Mouse (Mus musculus) mature B cell (primary cell): ENCODE results near the gene Npas4.
"Not testable (repeated sequence)": the region's sequence is repeated elsewhere in the genome, so short reads cannot be mapped to it uniquely, and the experiment has no call there.

Experiments
- in situ Hi-C: fragments of 300-500 bp; cut with MboI; formaldehyde crosslinking; loops from 2 replicates; pipeline ENCODE4 v1.14.3; 2019

Npas4 gene

DNA sequence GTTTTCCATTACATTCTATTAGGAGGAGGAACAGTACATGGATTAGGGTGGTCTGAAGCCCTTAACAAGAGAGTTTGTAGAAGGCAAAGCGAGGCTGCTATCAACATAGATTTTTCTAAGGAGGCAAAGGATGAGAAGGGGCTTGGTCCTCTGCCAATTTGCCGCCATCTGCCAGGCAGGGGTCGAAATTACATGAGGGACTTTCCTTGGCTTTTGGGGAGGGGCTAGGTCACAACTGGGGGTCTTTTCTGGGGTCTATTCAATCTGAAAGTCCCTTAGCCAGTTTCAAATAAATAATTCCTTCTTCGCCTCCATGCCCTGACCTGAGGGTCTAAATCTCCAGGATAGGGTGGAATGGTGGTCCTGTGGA, at the start of gene Npas4:
Gene Npas4 (minus strand): TSS at position 61 of the 370 bp plus-strand sequence.
- in situ Hi-C loops: no loop called here

DNA sequence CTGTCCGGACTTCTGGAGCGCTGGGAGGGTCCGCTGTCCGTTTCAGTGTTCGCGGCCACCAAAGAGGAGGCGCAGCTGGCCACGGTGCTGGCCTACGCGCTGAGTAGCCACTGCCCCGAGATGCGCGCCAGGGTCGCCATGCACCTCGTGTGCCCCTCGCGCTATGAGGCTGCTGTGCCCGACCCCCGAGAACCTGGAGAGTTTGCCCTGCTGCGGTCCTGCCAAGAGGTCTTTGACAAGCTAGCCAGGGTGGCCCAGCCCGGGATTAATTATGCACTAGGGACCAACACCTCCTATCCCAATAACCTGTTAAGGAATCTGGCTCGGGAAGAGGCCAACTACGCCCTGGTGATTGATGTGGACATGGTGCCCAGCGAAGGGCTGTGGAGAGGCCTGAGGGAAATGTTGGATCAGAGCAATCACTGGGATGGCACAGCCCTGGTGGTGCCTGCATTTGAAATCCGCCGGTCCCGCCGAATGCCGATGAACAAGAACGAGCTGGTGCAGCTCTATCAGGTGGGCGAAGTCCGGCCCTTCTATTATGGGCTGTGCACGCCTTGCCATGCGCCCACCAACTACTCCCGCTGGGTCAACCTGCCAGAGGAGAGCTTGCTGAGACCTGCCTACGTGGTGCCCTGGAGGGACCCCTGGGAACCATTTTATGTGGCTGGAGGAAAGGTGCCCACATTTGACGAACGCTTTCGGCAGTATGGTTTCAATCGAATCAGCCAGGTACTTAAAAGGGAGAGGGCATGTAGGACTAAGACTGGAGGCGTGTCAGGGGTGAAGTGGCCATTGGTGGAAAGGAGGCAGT, 49.4 kb upstream of the Npas4 start:
- in situ Hi-C loops: no loop called here

DNA sequence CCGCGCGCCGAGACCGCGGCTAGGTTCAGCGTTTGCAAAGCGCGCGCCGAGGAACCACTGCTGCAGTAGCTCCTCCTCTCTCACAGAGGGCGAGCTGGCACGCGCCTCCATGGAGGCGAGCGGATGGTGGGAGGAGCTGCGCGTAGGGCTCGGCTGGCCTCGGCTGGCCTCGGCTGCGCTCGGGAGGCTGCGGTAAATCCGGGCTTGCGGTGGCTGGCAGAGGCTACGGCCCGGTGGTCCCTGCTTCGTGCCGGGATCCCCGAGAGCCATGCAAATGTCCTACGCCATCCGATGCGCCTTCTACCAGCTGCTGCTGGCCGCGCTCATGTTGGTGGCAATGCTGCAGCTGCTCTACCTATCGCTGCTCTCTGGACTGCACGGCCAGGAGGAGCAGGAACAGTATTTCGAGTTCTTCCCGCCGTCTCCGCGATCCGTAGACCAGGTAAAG, 48.6 kb upstream of the Npas4 start, which contains the start of the genes B4gat1 and AC124502.3:
Gene B4gat1 (plus strand): TSS at position 118 of the 448 bp plus-strand sequence.
Gene AC124502.3 (plus strand): TSS at position 183 of the 448 bp plus-strand sequence.
- in situ Hi-C loops: no loop called here

DNA sequence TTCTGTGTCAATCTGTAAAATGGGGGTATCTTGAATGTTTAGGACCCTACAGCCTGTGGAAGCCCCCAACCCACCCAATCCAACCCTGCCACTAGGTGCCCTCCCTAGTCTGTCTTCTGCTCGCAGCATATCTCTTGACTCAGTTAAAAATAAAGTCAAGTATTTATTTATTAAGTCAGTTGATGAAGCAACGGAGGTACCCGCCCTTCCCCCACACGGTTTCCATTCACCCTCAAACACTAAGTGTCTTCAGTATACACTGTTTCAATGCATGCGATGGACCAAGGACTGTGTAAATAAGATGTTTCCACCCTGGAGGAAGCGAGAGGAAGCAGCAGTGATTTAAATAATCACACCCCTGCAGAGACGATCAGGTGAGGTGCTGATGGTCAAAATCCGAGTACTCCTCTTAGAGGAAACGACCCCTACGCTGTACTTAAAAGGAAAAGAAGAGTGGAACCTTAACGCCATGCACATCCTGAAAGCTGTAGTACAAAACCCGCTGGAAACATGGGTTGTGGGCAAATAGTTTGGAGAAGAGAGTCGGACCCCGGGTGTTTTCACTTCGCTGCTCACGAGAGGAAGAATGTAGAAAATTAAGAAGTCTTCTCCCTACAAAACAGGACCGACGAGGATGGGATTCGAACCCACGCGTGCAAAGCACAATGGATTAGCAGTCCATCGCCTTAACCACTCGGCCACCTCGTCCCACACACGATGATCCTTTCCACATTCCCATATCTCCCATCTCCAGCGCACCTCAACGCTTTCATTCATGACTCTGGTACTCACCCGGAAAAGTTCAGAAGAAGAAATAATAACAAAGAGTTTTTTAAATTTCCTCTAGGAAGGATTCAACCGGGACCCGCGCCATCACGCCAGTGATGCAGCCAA, 47.8 kb upstream of the Npas4 start:
- in situ Hi-C loops: no loop called here

DNA sequence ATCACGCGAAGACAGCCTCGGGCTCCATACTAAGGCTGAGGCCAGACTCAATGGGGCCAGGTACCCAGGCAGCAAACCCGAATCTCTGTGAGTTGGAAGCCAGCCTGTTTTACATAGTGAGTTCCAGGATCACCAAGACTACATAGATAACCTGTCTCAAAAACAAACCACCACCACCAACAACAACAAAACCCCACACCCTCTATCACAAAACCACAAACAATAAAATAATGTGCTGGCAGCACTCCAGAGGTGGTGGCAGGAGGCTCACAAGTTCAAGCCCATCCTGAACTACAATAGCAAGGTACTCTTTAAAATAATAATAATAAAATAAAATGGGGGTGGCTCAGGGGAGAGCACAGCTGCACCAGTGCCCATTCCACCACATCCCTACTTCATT, 46.5 kb upstream of the Npas4 start:
- in situ Hi-C loops: no loop called here

DNA sequence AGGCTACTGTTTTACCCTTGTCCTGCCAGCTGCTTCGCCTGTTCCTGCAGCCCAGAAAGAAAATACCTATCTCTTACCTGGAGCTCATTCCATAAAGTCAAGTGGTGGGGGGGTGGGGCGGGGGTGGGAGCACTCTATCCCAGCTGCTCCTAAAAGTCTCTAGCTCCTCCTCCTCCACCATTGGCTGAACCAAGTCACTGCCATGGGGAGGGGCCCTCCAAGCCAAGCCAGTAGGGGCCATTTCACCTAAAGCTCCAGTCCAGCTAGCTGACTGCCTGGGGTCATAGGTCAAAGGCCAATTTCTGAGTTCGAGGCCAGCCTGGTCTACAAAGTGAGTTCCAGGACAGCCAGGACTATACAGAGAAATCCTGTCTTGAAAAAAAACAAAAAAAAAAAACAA, 42.6 kb upstream of the Npas4 start:
- in situ Hi-C loops: no loop called here

DNA sequence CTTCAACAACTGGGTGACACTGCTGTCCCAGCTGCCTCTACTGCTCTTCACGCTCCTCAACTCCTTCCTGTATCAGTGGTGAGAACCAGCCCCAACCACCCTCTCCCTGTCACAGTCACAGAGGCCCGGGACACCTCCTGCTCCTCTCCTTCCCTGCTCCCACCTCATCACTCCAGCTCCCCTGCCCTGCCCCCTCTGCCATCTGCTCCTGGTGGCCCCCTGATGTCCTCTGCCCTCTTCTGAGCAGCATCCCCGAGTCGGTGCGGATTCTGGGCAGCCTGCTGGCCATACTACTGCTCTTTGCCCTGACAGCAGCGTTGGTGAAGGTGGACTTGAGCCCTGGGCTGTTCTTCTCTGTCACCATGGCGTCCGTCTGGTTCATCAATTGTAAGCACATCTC, 36.0 kb upstream of the Npas4 start:
- in situ Hi-C loops: no loop called here

DNA sequence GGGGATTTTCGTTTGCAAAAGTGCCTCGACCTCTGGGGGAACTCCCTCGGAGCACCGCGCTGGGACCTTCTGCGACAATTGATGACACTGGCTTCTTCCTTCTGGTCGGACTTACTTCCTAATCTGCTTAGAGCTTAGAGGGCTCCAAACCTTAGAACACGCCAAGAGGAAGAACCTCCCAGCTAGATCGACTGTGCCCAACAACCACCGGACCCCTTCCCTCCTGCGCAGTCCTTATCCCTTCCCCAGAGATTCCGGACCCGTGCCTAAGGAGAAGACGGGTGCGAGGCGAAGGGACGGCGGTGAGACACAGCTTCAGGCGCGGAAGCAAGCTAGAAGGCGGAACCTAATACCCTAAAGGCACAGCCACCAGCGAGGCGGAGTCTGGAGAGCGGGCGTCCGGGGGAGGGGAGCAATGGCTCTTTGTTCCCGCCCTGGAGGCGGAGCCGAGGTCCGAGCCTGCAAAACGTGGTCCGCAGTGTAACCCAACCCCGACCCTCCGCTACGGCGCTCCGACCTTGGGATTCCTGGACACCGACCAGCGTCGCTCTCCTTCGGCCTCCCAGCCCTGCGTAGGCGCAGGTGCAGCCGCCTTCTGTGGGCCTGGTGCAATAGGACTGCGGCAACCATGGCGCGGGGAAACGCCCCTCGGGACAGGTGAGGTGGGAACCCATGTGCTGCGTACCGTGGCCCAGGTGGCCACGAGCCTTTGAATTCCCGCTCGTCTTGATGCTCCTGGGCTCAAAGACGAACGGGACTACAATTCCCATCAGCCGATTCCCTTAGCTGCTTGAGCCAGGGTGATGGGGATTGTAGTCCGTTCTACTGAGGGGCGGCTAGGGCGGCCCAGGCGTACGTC, 33.7 kb upstream of the Npas4 start, which contains the start of gene Slc29a2:
Gene Slc29a2 (plus strand): TSS at position 240 of the 859 bp plus-strand sequence.
- in situ Hi-C loops: no loop called here

DNA sequence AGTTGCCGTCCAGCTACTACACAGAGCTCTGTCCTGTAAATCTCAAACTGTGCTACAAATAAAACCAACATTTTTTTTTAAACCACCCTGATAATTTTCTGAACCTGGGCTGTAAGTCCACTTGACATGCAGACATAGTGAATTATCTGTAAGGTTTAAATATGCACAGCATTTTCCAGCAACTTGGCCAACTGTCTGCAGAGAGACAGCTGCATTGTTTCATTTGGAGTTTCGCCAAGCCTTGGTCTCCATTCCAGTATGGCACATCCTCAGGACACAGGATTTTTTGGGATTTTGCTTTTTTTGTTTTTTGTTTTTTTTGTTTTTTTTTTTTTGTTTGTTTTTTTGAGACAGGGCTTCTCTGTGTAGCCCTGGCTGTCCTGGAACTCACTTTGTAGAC, 31.3 kb upstream of the Npas4 start:
- in situ Hi-C loops: no loop called here

DNA sequence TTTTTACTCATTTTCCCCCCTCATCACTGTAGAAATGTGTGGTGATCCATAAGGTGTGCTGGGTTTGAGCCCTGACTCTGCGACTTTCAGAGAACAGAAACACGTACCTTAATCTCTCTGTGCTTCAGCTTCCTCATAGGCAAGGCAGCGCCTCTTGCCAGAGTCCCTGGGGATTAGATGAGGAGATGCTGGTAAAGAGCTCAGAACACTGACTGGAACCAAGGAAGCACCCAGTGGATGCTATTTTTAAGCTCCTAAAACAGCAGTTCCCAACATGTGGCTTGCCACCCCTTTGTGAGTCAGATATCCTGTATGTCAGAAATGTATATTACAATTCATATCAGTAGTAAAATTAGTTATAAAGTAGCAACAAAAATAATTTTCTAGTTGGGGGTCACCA, 28.1 kb upstream of the Npas4 start:
- in situ Hi-C loops: no loop called here

DNA sequence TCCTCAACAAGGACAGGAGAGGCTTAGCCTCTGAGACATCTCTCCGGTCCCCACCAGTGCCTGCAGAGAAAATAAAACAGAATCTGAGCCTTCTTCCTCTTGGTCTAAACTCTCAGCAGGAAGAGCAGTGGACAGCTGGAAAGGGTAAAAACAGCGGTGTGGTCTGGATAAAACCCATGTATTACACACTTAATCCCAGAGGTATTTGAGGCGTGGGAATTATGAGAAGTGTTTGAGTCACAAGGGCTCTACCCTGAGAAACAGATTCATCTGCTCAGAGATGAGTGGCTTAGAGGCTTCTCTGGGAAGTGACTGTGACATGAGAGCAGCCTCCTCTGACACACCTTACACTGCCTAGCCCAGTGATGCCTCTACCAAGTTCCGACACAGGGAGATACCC, 27.5 kb upstream of the Npas4 start:
- in situ Hi-C loops: no loop called here

DNA sequence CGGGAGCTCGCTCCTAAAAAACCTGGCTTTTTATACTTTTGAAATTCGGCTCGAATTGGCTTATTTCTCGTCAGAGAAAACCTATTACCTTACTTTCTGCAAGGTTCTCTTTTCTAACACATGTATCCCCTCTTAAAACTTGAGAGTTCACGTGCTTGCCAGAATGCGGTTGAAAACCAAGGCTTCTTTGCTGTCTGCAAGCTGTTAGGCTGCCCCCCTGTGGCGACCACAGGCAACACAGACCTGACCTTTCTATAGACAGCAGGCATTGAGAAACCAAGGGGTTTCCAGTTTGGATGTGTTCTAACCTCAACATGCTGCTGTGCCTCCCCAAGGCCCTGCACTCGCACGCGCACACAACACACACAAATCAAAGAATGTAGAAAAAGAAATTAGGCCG, 26.7 kb upstream of the Npas4 start:
- in situ Hi-C loops: no loop called here

DNA sequence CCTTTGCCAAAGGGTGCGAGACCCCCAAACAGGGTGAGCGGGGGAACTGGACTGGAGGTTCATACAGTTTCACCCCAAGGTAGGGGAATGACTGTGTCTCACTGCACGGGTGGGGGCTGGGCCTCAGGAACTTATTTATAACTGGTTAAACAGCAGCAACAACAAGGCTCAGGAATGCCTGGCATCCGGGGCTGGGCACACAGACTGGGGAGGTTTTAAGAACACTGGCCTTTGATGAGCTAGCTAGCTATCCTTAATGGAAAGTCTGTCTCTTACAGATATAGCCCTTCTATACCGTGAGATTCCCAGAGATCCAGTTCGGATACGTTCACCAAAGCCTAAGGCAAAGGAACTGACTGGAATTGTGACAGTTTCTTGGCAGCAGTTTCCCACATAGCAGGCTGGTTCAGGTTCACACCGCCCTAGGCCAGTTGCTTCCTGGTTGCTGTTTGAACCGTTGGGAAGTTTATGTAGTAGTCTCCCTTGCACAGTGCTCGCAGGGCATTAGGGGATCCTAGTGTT, 26.2 kb upstream of the Npas4 start:
- in situ Hi-C loops: no loop called here

DNA sequence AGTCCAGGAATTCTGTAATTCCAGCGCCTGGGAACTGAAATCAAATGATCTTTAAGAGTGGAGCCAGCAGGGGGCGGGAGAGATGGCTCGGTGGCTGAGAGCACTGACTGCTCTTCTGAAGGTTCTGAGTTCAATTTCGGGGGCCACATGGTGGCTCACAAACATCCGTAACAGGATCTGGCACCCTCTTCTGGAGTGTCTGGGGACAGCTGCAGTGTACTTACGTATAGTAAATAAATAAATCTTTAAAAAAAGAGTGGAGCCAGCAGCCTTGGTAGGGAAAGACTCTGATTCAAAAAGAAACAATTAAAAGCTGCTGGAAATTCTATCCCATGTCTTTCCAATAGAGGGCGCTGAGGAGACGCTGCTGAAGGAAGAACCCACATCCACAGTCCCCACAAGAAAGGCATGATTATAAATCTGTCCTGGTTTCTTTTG, 24.9 kb upstream of the Npas4 start:
- in situ Hi-C loops: no loop called here

DNA sequence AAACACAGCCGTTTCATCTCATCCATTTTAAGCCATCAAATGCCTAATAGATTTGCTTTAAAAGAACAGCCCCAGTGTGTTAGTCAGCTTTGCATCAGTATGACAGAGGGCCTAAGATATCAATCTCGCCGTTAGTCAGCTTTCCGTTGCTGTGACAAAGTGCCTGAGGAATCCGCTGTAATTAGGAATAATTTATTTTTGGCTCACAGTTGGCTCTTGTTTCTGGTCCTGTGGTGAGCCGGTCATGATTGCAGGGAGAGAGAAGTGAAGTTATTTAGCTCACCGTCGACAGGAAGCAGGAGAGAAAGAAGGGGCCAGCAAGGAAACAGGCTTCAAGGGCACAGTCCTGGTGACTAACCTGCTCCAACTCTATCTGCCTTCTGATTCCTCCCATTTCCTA, 23.0 kb upstream of the Npas4 start:
- in situ Hi-C loops: no loop called here

DNA sequence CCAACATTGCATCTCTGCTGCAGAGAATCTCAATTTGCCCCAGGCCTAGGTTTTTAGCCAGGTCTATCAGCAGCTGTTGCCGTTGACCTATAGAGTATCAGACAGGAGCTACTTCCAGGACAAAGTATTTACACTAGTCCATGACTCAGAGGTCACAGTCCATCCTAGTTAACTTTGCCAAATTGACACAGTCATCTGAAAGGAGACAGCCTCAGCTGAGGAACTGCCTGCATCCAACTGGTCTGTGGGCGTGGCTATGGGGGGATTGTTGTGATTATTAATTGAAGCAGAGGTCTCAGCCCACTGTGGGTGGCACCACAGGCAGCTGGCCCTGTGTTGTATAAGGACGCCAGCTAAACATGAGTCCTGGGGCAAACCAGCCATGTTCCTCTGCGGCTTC, 14.8 kb upstream of the Npas4 start:
- in situ Hi-C loops: no loop called here

DNA sequence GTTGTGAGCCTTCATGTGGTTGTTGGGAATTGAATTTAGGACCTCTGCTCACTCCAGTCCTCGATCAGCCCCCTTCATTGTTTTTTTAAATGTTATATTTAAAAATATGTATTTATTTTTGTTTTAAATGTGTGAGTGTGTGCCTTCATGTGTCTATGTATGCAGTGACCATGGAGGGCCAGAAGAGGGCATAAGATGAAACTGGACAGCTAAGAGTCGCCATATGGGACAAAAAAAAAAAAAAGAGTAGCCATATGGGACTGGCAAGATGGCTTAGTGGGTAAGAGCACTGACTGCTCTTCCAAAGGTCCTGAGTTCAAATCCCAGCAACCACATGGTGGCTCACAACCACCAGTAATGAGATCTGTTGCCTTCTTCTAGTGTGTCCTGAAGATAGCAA, 13.5 kb upstream of the Npas4 start:
- in situ Hi-C loops: not testable (repeated sequence)

DNA sequence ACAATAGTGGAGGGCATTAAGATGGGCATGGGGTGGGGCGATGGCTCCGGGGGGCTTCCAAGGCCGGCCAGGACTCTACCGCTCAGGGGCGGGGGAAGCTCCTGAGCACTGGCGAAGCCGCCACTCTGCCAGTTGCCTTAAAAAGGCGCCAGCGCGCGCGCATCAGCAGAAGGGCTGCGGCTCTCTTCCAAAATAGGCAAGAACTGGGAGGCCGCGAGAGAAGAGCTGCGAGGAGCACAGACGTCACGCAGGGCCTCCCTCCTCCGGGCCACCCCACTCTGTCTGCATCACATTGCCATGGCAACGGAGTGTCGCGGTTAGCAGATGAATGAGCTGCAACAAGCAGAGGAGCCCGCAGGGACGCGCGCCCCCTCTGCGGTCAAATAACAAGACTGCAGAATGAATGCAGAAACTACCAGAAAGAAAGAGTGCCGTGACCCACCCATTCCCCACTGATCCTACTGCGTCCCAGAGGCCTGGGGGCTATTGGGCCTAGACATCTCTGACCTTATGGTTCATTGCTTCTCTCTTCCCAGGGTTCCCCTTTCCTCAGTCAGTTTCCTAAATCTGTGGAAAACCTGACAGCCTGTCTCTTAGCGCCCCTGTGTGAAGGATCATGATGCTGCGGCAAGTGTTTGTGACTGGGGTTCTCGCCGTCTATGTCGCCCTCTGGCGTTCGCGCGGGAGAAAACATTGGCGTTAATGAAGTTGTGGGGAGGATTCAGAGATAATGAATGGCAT, 11.7 kb upstream of the Npas4 start:
- in situ Hi-C loops: no loop called here

DNA sequence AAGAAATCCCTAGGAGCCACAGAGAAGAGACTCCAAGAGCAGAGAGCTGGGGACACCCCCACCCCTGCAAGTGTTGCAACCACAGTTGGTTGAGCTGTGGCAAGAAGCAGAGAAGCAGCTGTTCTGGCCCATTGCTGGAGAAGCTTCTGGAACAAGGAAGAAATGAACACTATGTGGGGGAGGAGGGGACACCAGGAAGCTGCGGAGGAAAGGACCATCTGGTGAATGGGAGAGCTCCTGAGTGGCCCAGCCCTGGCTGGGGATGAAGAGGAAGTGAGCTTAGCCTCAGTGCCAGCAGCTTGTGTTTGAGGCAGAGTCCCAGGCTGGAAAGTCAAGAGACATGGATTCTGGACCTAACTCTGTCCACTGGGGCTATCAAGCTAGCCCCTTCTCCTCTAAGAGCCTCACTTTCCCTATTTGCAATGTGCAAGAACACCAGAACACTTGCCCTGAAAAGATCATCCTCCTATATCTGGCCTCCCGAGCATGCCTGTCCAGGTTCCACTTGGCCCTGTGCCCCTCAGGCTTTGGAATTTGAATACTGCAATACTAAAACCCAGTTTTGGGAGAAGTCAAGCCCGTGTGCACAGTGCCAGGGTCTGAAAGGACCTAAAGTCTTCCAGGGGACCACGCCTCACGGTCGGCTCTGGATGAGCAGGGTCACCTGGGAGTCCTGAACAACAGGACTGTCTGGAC, 9.5 kb upstream of the Npas4 start:
- in situ Hi-C loops: no loop called here

DNA sequence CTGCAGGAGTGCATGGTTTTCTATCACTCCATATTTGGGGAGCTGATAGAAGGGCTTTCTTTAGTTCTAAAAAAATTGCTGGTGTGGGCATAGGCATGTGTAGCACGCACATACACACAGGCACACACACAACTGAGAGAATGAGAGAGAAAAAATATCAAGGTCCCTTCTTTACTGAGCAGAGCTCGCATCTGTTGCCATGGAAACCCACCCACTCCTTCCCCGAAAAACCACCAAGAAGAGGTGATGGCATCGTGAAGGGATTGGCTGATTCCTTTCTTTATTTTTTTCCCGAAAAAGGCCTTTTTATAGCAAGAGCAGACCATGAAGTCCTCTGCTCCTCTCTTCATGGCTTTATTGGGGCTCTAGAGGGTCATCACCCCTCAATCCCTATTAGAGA, 3.9 kb upstream of the Npas4 start:
- in situ Hi-C loops: no loop called here
